Mouse (Mus musculus) intestine, embryonic 14.5 days (tissue): Measurements from ENCODE around the gene Rabac1. TPM values are rescaled to one million over a fixed set of nuclear protein-coding genes. Genes with fewer than 3 reads are reported as not detected.

Experiments
- ATAC-seq: fragments of 200-750 bp; cut with Nextera tagmentation; replicated peaks from 2 replicates; pipeline ENCODE4 v1.8.0; 2017; ENCODE audit warnings: low read depth, moderate number of reproducible peaks, moderate TSS enrichment, moderate library complexity; ENCODE audit not compliant: low FRiP score, low TSS enrichment
- DNase-seq: peaks from one replicate; pipeline ENCODE4 v3.0.0-alpha.2; 2018; ENCODE audit warnings: low spot score
- H3K27ac ChIP-seq: fragments of 300-500 bp; sonication (generic); 2 replicates; pipeline ENCODE4 v1.5.1; 2014; ENCODE audit warnings: low read depth, mild to moderate bottlenecking, control low read depth
- H3K27me3 ChIP-seq: fragments of 300-500 bp; sonication (generic); replicated peaks from 2 replicates; pipeline ENCODE4 v1.6.1; 2014; ENCODE audit warnings: low read length, control low read depth; ENCODE audit not compliant: control insufficient read depth, insufficient read depth
- H3K36me3 ChIP-seq: fragments of 300-500 bp; sonication (generic); 2 replicates; pipeline ENCODE4 v1.6.1; 2014; ENCODE audit warnings: low read length, control low read depth; ENCODE audit not compliant: control insufficient read depth, insufficient read depth
- H3K4me1 ChIP-seq: fragments of 300-500 bp; sonication (generic); replicated peaks from 2 replicates; pipeline ENCODE4 v1.6.1; 2014; ENCODE audit warnings: low read length, control low read depth, mixed read lengths; ENCODE audit not compliant: control insufficient read depth, insufficient read depth
- H3K4me2 ChIP-seq: fragments of 300-500 bp; sonication (generic); 2 replicates; pipeline ENCODE4 v1.6.1; 2014; ENCODE audit warnings: low read length
- H3K4me3 ChIP-seq: fragments of 300-500 bp; sonication (generic); 2 replicates; pipeline ENCODE4 v1.5.1; 2014; ENCODE audit warnings: low read depth, low read length, control low read depth, mixed read lengths
- H3K9ac ChIP-seq: fragments of 300-500 bp; sonication (generic); 2 replicates; pipeline ENCODE4 v1.6.1; 2014; ENCODE audit warnings: mild to moderate bottlenecking, low read length
- H3K9me3 ChIP-seq: fragments of 300-500 bp; sonication (generic); 2 replicates; pipeline ENCODE4 v1.6.1; 2016; ENCODE audit warnings: low read length, control low read depth; ENCODE audit not compliant: control insufficient read depth
- WGBS: fragments of 180-500 bp; shearing (Covaris S2); extraction: QIAGEN DNeasy Blood & Tissue Kit; methylation state at CpG from one replicate; pipeline ENCODE4 v1.1.7; 2014; 5-methylcytosine and 5-hydroxymethylcytosine counted together
- polyA plus RNA-seq: library from polyadenylated mRNA; unstranded; fragments of >200 nt; fragmentation: Nextera tagmentation; extraction: Ambion mirVana; gene quantifications from 2 replicates; pipeline ENCODE4 v1.2.1, GENCODE M21; 2014

Rabac1 gene
- polyA plus RNA-seq, 1 experiment from 2014 or later, result 164 TPM

DNA sequence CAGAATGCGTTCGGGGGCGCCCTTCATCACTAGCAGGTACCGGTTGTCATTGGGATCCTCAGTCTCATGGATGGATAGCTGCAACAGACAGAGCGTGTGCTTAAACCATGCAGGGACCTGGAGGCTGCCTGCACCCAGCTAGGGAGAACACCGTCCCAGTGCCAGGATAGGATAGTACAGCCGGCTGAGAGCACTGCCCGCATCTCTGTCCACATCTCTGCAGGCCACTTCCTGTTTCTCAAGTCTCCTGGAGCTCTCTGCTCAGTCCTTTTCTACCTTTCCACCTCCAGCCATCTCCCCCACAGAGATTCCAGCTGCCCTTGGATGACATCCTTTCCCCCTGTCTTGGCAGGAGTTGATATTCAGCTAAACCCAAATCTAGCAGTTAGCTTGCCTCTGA, 17.9 kb upstream of the Rabac1 start:
- Histone ChIP-seq H3K36me3 (no peaks in the 10 kb centered on the region), H3K4me3 (no peak overlapping the region), H3K4me2 (no peak overlapping the region), H3K27me3 (no peaks in the 10 kb centered on the region), H3K9ac (no peak overlapping the region), H3K9me3 (no peaks in the 10 kb centered on the region), H3K4me1 (no peaks in the 10 kb centered on the region), H3K27ac (no peak overlapping the region)
- ATAC-seq (no peak), DNase-seq (no peak)
- WGBS, result 86% methylated on average over 8 of the region's 8 CpGs

DNA sequence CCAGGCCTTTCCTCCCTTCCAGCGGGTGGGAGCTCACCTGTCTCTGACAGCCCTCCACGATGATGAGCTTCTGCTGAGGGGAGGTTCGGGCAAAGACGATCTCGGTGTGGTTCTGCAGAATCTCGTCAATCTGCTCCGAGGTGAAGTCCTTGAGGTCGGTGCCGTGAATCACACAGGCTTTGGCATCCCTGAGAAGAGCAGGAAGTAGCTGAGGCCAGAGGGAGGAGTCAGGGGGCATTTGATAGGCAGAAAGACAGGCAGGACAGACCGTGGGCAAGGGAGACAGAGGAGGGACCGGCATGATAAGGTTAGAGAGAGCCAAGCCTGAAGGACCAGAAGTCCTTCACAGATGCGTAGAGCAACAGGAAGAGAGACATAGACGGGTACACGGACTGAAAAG, 15.4 kb upstream of the Rabac1 start:
- DNase-seq, result no peak

DNA sequence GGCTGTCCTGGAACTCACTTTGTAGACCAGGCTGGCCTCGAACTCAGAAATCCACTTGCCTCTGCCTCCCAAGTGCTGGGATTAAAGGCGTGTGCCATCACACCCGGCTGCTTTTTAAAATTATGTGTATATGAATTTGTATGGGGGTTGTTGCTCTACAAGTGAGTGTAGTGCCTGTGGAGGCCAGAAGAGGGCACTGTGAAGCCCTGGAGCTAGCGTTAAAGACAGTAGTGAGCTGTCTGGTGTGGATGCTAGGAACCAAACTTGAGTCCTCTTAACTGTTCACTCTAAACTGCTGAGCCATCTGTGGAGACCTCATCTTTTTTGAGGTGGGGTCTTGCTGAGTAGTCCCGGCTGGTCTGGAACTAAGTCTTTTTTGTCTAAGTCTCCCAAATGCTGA, 13.2 kb upstream of the Rabac1 start:
- Histone ChIP-seq H3K27ac (no peak overlapping the region), H3K4me2 (no peak overlapping the region), H3K27me3 (no peaks in the 10 kb centered on the region), H3K36me3 (no peaks in the 10 kb centered on the region), H3K4me3 (no peak overlapping the region), H3K4me1 (no peaks in the 10 kb centered on the region), H3K9me3 (no peaks in the 10 kb centered on the region), H3K9ac (no peak overlapping the region)
- DNase-seq, result no peak
- ATAC-seq, result no peak
- 68% methylated on average over 5 of the region's 5 CpGs for WGBS

More for the DNA sequence above, 15.4 kb upstream of the Rabac1 start:
- Histone ChIP-seq H3K4me2 (no peak overlapping the region), H3K36me3 (no peaks in the 10 kb centered on the region), H3K4me1 (no peaks in the 10 kb centered on the region), H3K9me3 (no peaks in the 10 kb centered on the region), H3K27me3 (no peaks in the 10 kb centered on the region), H3K4me3 (no peak overlapping the region), H3K27ac (no peak overlapping the region), H3K9ac (no peak overlapping the region)
- no peak for ATAC-seq
- WGBS, result 85% methylated on average over 14 of the region's 14 CpGs

DNA sequence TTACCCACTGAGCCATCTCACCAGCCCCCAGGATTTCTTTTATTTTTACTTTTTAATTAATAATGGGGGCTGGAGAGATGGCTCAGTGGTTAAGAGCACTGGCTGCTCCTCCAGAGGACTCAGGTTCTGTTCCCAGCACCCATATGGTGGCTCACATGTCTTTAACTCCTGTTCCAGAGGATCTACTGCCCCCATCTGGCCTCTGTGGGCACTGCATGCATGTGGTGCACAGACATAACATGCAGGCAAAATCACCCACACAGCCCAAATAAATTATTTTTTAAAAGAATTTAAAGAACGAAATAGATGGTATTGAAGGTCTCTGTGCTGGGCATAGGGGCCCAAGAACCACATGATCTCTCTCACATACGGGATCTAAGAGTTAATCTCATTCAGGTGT, 11.8 kb upstream of the Rabac1 start:
- Histone ChIP-seq H3K27me3 (no peaks in the 10 kb centered on the region), H3K9me3 (no peaks in the 10 kb centered on the region), H3K4me2 (no peak overlapping the region), H3K4me3 (no peak overlapping the region), H3K27ac (no peak overlapping the region), H3K36me3 (no peaks in the 10 kb centered on the region), H3K4me1 (no peaks in the 10 kb centered on the region), H3K9ac (no peak overlapping the region)
- no peak for DNase-seq
- WGBS, result 84% methylated on average over 2 of the region's 2 CpGs
- ATAC-seq, result no peak

DNA sequence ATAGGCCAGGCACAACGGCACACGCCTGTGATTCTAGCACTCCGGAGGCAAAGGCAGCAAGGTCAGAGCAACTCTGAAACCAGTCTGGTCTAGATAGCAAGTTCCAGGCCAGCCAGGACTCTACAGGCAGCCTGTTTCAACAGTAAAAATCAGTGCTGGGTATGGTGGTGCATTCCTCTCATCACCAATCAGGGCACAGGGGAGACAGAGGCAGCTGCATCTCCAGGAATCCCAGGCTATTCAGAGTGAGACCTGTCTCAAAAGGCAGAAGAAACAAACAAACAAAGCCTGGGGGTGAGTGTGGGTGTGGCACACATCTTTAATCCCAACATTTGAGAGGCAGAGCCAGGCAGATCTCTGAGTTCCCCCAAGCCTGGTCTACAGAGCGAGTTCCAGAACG, 10.8 kb upstream of the Rabac1 start:
- ATAC-seq (no peak), DNase-seq (no peak)
- Histone ChIP-seq H3K4me3 (no peak overlapping the region), H3K4me2 (no peak overlapping the region), H3K9ac (no peak overlapping the region), H3K27ac (no peak overlapping the region), H3K9me3 (no peaks in the 10 kb centered on the region), H3K27me3 (no peaks in the 10 kb centered on the region), H3K36me3 (no peaks in the 10 kb centered on the region), H3K4me1 (no peaks in the 10 kb centered on the region)
- 79% methylated on average over 5 of the region's 5 CpGs for WGBS

GRCm38 (mm10) chr7:24980439-24980838, 7.9 kb upstream of the Rabac1 start:
- Histone ChIP-seq H3K9ac (no peak overlapping the region), H3K9me3 (no peaks in the 10 kb centered on the region), H3K4me3 (no peak overlapping the region), H3K4me1 (no peaks in the 10 kb centered on the region), H3K27ac (no peak overlapping the region), H3K27me3 (no peaks in the 10 kb centered on the region), H3K36me3 (no peaks in the 10 kb centered on the region), H3K4me2 (no peak overlapping the region)
- WGBS, result 87% methylated on average over 7 of the region's 7 CpGs
- ATAC-seq (no peak), DNase-seq (no peak)

GRCm38 (mm10) chr7:24978781-24979180, 6.2 kb upstream of the Rabac1 start:
- H3K4me1 ChIP-seq, result no peaks in the 10 kb centered on the region
- no peaks in the 10 kb centered on the region for H3K36me3 ChIP-seq
- H3K9me3 ChIP-seq, result no peaks in the 10 kb centered on the region
- 73% methylated on average over 7 of the region's 7 CpGs for WGBS
- H3K4me3 ChIP-seq, result no peak overlapping the region
- H3K4me2 ChIP-seq, result no peak overlapping the region
- H3K27me3 ChIP-seq, result no peaks in the 10 kb centered on the region
- H3K9ac ChIP-seq, result no peak overlapping the region
- no peak overlapping the region for H3K27ac ChIP-seq
- DNase-seq (no peak), ATAC-seq (no peak)

- 33% methylated on average over 9 of the region's 9 CpGs for WGBS
- Histone ChIP-seq H3K27me3 (no peaks in the 10 kb centered on the region), H3K27ac (no peak overlapping the region), H3K36me3 (no peaks in the 10 kb centered on the region), H3K4me2 (no peak overlapping the region), H3K9me3 (no peaks in the 10 kb centered on the region), H3K4me3 (no peak overlapping the region), H3K9ac (no peak overlapping the region), H3K4me1 (no peaks in the 10 kb centered on the region)
- ATAC-seq, result no peak
- DNase-seq, result no peak
Measured at GRCm38 (mm10) chr7:24974893-24975595, 2.5 kb upstream of the Rabac1 start.

- H3K27ac ChIP-seq, result no peak overlapping the region
- H3K4me3 ChIP-seq, result no peak overlapping the region
- no peaks in the 10 kb centered on the region for H3K9me3 ChIP-seq
- H3K27me3 ChIP-seq, result no peaks in the 10 kb centered on the region
- ATAC-seq (no peak), DNase-seq (no peak)
- no peaks in the 10 kb centered on the region for H3K4me1 ChIP-seq
- H3K9ac ChIP-seq, result no peak overlapping the region
- WGBS, result 70% methylated on average over 5 of the region's 5 CpGs
- H3K36me3 ChIP-seq, result no peaks in the 10 kb centered on the region
- no peak overlapping the region for H3K4me2 ChIP-seq
Measured at GRCm38 (mm10) chr7:24973902-24974301, 1.3 kb upstream of the Rabac1 start.
